20 mouse cellular contexts compared by ENCODE assay signal in genomic region chr6:65765752-65766397, GRCm38 (mm10). TPM values are rescaled to one million over a fixed set of nuclear protein-coding genes. Genes with fewer than 3 reads are reported as not detected.
DNase-seq lines count a peak whose midpoint lies in the region; ATAC-seq and TF ChIP-seq lines count a peak whose summit lies in the region.
"Had no signal": no experiment of that assay in that cellular context is flagged by ENCODE, and none has a peak within 500 bp of the region (broad histone marks: within the 10 kb centered on the region; RNA-seq: fewer than 3 reads in every experiment).

No protein-coding gene starts in this region.

- DNase-seq in kidney, postnatal 0 days (ENCODE audit: low spot score): no peak
- no peak for DNase-seq in kidney, postnatal 14 days
- peak; percentile 14 for DNase-seq in testis, postnatal 14 days (ENCODE audit: low spot score)
- DNase-seq in testis, postnatal 10 days (ENCODE audit: low spot score): no peak
- DNase-seq in adrenal gland, postnatal 10 days: peak; percentile 30
- no peak for DNase-seq in embryo, embryonic 11 days
- DNase-seq in yolk sac, embryonic 10.5 days (ENCODE audit: low spot score): no peak
- DNase-seq: cerebellum, adult 18-20 months; lung, postnatal 4 days; thymus, adult 2 months had no signal

- 80% methylated on average over 13 of the region's 13 CpGs for WGBS in kidney, postnatal 0 days

- ATAC-seq in kidney, postnatal 0 days (replicated peaks; ENCODE audit: low FRiP score, low read depth): 0 out of 2 replicates have a peak, but pooled peaks have one; percentile 7
- ATAC-seq: activated CD4-positive, CD25-positive, alpha-beta regulatory T cell, adult 4 months; intestine, postnatal 0 days; liver, embryonic 12.5 days had no signal

- H3K36me3 ChIP-seq in kidney, postnatal 0 days (ENCODE audit: insufficient read depth, low read length): no peaks in the 10 kb centered on the region
- H3K36me3 ChIP-seq: embryonic facial prominence, embryonic 15.5 days; forebrain, embryonic 15.5 days; heart, embryonic 10.5 days; hindbrain, embryonic 15.5 days; liver, embryonic 12.5 days; midbrain, embryonic 12.5 days had no signal

- H3K9me3 ChIP-seq in kidney, postnatal 0 days (replicated peaks; ENCODE audit: low read length): no peaks in the 10 kb centered on the region
- H3K9me3 ChIP-seq: embryonic facial prominence, embryonic 15.5 days; forebrain, embryonic 15.5 days; heart, embryonic 10.5 days; hindbrain, embryonic 15.5 days; liver, embryonic 12.5 days; midbrain, embryonic 12.5 days had no signal

- no peak overlapping the region for H3K4me3 ChIP-seq in kidney, postnatal 0 days (replicated peaks; ENCODE audit: low read depth, low read length)
- H3K4me3 ChIP-seq: embryonic facial prominence, embryonic 15.5 days; forebrain, embryonic 15.5 days; heart, embryonic 10.5 days; hindbrain, embryonic 15.5 days; left cerebral cortex, adult 2 months; liver, embryonic 12.5 days; midbrain, embryonic 12.5 days had no signal

- no peaks in the 10 kb centered on the region for H3K27me3 ChIP-seq in kidney, postnatal 0 days (ENCODE audit: insufficient read depth, low read length)
- H3K27me3 ChIP-seq: embryonic facial prominence, embryonic 15.5 days; forebrain, embryonic 15.5 days; hindbrain, embryonic 15.5 days; liver, embryonic 12.5 days had no signal

- no peak overlapping the region for H3K27ac ChIP-seq in kidney, postnatal 0 days
- H3K27ac ChIP-seq: embryonic facial prominence, embryonic 15.5 days; forebrain, embryonic 15.5 days; heart, embryonic 10.5 days; left cerebral cortex, adult 2 months; liver, embryonic 12.5 days; midbrain, embryonic 12.5 days had no signal

- no peak overlapping the region for H3K4me2 ChIP-seq in kidney, postnatal 0 days (ENCODE audit: low read length)
- H3K4me2 ChIP-seq: embryonic facial prominence, embryonic 15.5 days; forebrain, embryonic 15.5 days; liver, embryonic 12.5 days; lung, embryonic 14.5 days had no signal

- H3K4me1 ChIP-seq in kidney, postnatal 0 days (replicated peaks; ENCODE audit: insufficient read depth, low read length): no peaks in the 10 kb centered on the region; the same call in 1 of the 2 replicates
- H3K4me1 ChIP-seq: embryonic facial prominence, embryonic 15.5 days; liver, embryonic 12.5 days had no signal

- no peak overlapping the region for H3K9ac ChIP-seq in kidney, postnatal 0 days (ENCODE audit: low read depth, low read length)
- H3K9ac ChIP-seq: embryonic facial prominence, embryonic 15.5 days; forebrain, embryonic 15.5 days; hindbrain, embryonic 15.5 days; liver, embryonic 12.5 days; lung, embryonic 14.5 days; midbrain, embryonic 12.5 days had no signal

- no peak for TF ChIP-seq CTCF in kidney, postnatal 0 days (IDR thresholded peaks at IDR 0.05; ENCODE audit: low read depth)

RNA-seq across cellular contexts. Expression of gene Prdm5, which starts 12.9 kb away (rescaled TPM):
- polyA plus RNA-seq in kidney, postnatal 0 days (2015; fragmentation: Nextera tagmentation; extraction: Ambion mirVana): 14.1 and 15.5 TPM in 2 replicates
- 10 to 100 TPM in 1 of 2 experiments, 1 to 10 TPM in 1; 9.9 to 16.2 TPM for total RNA-seq in adrenal gland, postnatal 10 days (2021)

Comparison
In these comparisons a context has a peak if more than half of its experiments do, and no peak if none do; other contexts are left out.
1. DNase-seq: peak in testis, postnatal 14 days (single experiment) and adrenal gland, postnatal 10 days (single experiment); none in kidney, postnatal 0 days (single experiment), kidney, postnatal 14 days (single experiment), testis, postnatal 10 days (single experiment), embryo, embryonic 11 days (single experiment) and yolk sac, embryonic 10.5 days (single experiment).